In the genomic region with DNA sequence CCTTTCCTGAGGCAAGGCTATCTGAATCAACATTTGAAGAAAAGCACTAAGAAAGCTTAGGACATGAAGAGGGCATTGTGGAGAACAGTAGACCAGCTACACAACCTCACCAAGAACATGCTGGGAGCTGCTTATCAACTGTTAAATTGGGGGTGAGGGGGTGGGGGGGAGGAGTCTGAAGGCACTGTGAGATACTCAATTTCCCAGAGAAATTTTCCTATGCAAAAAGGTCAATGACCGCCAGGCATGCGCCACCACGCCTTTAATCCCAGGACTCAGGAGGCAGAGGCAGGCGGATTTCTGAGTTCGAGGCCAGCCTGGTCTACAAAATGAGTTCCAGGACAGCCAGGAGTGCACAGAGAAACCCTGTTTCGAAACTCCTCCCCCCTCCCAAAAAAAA, we compare ENCODE assay signal across 13 mouse cellular contexts.
"Had no signal": no experiment of that assay in that cellular context is flagged by ENCODE, and none has a peak within 500 bp of the region (broad histone marks: within the 10 kb centered on the region; RNA-seq: fewer than 3 reads in every experiment).

No protein-coding gene starts in this region.

- DNase-seq: gastrocnemius, adult 2 months; gastrocnemius, postnatal 10 days; gastrocnemius, postnatal 25 days; heart, adult 11 months; heart, adult 2 months; heart, postnatal 14 days; heart, postnatal 36 days; kidney, adult 11 months; kidney, adult 2 months; kidney, adult 9 months; kidney, postnatal 14 days; kidney, postnatal 4 days; left cerebral cortex, postnatal 4 days had no signal
